Mouse (Mus musculus) embryo, embryonic 10 days (tissue): ENCODE measurements around the gene Gypa.

ENCODE experiments used
- DNase-seq: peaks from one replicate; pipeline ENCODE4 v3.0.0-alpha.2; 2015; ENCODE audit warnings: low spot score

The Gypa gene

DNA sequence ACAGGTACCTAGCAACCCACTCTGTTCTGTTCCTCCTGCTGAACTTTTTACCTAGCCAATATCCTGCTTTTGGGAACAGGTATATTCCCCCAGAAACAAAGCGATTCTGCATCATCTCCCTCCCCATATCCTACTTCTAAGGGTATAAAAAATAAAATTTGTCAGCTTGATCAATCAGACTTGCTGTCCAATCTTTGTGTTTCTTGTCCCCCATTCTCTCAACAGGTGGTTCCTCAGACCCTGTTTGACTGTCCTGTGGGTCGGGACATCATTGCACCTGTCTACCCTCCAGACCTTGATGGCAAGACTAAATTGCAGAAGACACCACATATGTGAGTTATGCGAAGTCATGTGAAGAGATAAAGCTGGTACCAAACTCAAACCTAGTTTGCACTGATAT, 48.3 kb downstream of the Gypa start:
- DNase-seq, result no peak

DNA sequence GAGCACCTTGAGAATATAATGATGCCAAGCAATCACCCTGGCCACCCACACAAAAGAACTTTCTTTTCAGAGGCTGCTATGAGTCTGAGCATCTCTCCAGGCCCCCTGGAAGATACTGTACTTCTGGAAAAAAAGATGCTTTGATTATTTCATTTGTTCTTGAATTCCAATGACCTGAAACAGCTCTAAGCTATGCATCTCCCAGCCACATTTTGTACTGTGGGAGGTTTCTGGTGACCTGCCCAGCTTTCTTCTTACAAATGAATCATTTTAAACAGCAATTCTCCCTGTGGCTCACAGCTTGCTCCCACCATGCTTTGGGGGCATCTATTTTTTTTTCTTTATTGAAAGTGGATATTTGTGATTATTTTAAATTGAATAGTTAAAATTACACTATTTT, 56.9 kb downstream of the Gypa start:
- DNase-seq, result no peak

DNA sequence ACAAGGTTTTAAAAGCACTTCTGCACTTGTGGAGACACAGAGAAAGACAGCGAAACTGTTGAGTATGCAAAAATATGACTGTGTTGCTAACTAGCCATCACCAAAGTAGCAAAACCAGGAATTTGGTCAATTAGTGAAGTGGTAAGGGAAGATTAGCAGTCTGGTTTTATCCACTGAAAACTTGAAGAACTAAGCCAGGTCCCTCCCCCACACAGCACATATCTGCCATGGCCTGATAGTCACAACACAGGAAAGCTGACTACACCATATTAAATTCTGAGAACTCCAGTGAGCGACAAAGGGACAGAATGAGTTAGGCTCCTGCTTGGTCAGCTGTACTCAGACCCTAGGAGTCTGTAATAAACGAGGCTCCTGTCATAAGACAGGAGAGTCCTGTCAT, 57.7 kb downstream of the Gypa start:
- no peak for DNase-seq

DNA sequence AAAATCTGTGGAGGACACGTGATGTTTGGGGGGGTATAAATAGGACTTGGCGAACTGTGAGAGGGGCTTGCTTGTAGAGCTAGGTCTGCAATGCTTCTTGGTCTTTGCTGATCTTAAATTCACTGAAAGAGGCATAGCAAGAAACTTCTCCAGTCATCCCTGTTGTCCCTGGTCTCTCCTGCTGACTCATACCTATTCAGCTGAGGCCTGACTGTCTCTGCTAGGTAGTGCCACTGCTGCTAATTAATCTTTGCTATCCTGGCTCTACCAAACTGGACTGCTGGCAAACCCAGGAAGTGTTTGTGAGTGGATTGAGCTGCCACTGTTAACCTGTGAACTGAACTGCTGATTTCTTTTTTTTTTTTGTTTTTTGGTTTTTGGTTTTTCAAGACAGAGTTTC, 61.4 kb downstream of the Gypa start:
- DNase-seq, result no peak
